Mouse (Mus musculus): ENCODE measurements around the gene Opcml.

DNA sequence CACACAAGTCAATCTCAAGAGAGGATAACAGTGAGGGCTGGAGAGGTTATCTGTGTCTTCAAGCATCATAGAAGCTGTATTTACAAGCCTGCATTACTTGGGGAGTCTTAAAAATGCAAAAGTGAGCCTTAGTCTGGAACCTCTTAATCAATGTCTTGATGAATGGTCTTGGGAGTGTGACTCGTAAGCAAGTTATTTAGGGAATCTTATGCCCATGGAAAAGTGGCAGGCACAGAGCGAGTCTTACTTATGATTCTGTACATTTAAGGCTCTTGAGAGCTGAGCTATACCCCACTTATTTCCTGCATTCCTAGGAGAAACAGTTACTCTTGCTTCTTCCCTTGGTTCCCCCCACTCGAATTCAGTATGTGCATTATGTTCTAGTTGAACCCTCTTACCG lies 1119.2 kb downstream of the Opcml start:
- TF ChIP-seq CTCF (conservative IDR thresholded peaks at IDR 0.05; ENCODE audit: low read length) (no peak), NANOG (IDR thresholded peaks at IDR 0.05; ENCODE audit: borderline replicate concordance, low read length) (no peak), POU5F1 (IDR thresholded peaks at IDR 0.05; ENCODE audit: borderline replicate concordance, low read length) (no peak)
